Mouse (Mus musculus) liver, postnatal 0 days (tissue): ENCODE results near the gene Tnfaip8l1.

ENCODE experiments used
- CTCF ChIP-seq: sonication (generic); IDR thresholded peaks from 2 replicates; pipeline ENCODE4 v1.5.1; 2016; ENCODE audit warnings: antibody characterized with exemption, low read depth
- EP300 ChIP-seq: IDR thresholded peaks from 2 replicates; pipeline ENCODE4 v1.6.1; 2016; ENCODE audit warnings: antibody characterized with exemption, low read depth, mild to moderate bottlenecking

- TF ChIP-seq CTCF (no peak), EP300 (no peak)
Observed at GRCm38 (mm10) chr17:56149897-56150296, 12.4 kb upstream of the Tnfaip8l1 start.
